Mouse (Mus musculus): Measurements from ENCODE around the gene Gm20517. TPM values are rescaled to one million over a fixed set of nuclear protein-coding genes. Genes with fewer than 3 reads are reported as not detected.

Gm20517 gene
- total and polyA plus RNA-seq, 3 experiments: 1.9 to 2.9 TPM; not detected in 1

DNA sequence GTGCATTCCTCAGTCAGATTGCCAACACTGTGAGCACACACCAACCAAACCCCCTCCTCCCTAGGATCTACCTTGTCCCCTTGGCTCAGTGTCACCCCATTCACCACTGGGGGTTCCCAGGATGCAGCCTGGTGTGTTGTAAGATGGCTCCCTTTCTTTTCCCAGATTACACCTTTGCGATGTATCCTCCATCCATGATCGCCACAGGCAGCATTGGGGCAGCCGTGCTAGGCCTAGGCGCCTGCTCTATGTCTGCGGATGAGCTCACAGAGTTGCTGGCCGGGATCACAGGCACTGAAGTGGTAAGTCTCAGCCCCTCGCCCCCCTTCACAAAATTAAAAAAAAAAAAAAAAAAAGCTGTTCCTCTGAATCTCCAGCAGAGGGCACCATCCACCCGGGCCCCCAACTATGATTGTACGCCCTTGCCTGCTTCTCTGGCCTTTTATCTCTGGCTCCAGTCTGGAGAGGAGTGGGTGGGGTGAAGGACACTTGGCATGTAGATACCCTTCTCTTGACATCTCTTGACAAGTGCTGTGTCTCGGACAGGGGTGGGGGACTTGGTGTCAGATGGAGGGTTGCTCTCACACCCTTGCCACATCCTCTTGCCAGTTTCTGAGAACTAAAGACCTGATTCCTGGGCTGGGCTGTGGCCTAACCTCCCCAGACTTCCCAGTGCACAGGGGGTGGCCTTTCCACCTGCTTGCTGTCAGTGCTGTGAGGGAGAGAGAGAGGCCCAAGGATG, 13.4 kb upstream of the Gm20517 start:
- Histone ChIP-seq H3K79me2 (ENCODE audit: control insufficient read depth, insufficient read depth, low read length, poor library complexity) (peaks cover 28% of the 10 kb centered on the region), H3K27me3 (ENCODE audit: control insufficient read depth in 1 of 2, insufficient read depth in 2 of 2, low read length in 2 of 2) (no peaks in the 10 kb centered on the region), H3K27ac (ENCODE audit: control insufficient read depth, low read depth, low read length) (peak overlapping the region; percentile 98), H3K9ac (ENCODE audit: control insufficient read depth, low read depth, low read length, poor library complexity, severe bottlenecking) (peak overlapping the region; percentile 37), H3K4me1 (ENCODE audit: control insufficient read depth in 1 of 2, insufficient read depth in 2 of 2, low read length in 2 of 2) (peaks cover 17 to 55% of the 10 kb centered on the region in 2 experiments), H3K9me3 (replicated peaks; ENCODE audit: insufficient read depth, low read length) (no peaks in the 10 kb centered on the region), H3K4me3 (ENCODE audit: control insufficient read depth in 1 of 2, insufficient read depth in 1 of 2, low read depth in 2 of 2, low read length in 2 of 2) (no peak overlapping the region), H3K36me3 (ENCODE audit: control insufficient read depth in 1 of 2, insufficient read depth in 2 of 2, low read length in 2 of 2) (peaks cover 0 to 47% of the 10 kb centered on the region in 2 experiments; a peak in 3 of 4 replicates)
- DNase-seq (ENCODE audit: low read depth, low spot score): peak; percentile 91
- TF ChIP-seq MAX (IDR thresholded peaks at IDR 0.05; ENCODE audit: low read length) (no peak), MXI1 (IDR thresholded peaks at IDR 0.05; ENCODE audit: low read depth, low read length) (no peak; the same call in 1 of the 2 replicates), SIN3A (IDR thresholded peaks at IDR 0.05; ENCODE audit: low read length) (peak; percentile 80), USF1 (IDR thresholded peaks at IDR 0.05; ENCODE audit: low read depth, low read length) (no peak), MAFK (IDR thresholded peaks at IDR 0.05; ENCODE audit: borderline replicate concordance, low read depth, low read length) (no peak), KAT2A (conservative IDR thresholded peaks at IDR 0.05; ENCODE audit: low read depth, low read length) (no peak), ETS1 (IDR thresholded peaks at IDR 0.05; ENCODE audit: low read depth, low read length) (peak; percentile 86), GATA1 (IDR thresholded peaks at IDR 0.05; ENCODE audit: low read depth, low read length) (peak; percentile 82), TAL1 (IDR thresholded peaks at IDR 0.05; ENCODE audit: low read length) (peak; percentile 88), ZNF384 (IDR thresholded peaks at IDR 0.05; ENCODE audit: low read depth, low read length) (peak; percentile 98), RCOR1 (IDR thresholded peaks at IDR 0.05; ENCODE audit: low read depth, low read length) (0 out of 2 replicates have a peak, but pooled peaks have one; percentile 48), MYC (IDR thresholded peaks at IDR 0.05; ENCODE audit: low read depth, low read length) (no peak), UBTF (IDR thresholded peaks at IDR 0.05; ENCODE audit: borderline replicate concordance, insufficient read depth, low read depth, low read length) (no peak), EP300 (IDR thresholded peaks at IDR 0.05; ENCODE audit: low read depth in 1 of 2, low read length in 2 of 2) (peak; percentile 76 to 89), RAD21 (IDR thresholded peaks at IDR 0.05; ENCODE audit: low read depth, low read length) (peak; percentile 58), POLR2AphosphoS2 (IDR thresholded peaks at IDR 0.05; ENCODE audit: low read length) (peak; percentile 67; the same call in 1 of the 2 replicates), MYB (IDR thresholded peaks at IDR 0.05; ENCODE audit: low read depth, low read length) (no peak), TBP (IDR thresholded peaks at IDR 0.05; ENCODE audit: low read depth, low read length) (peak; percentile 49; the same call in 1 of the 2 replicates), TCF12 (IDR thresholded peaks at IDR 0.05; ENCODE audit: low read depth, low read length) (peak; percentile 83), POLR2A (IDR thresholded peaks at IDR 0.05; ENCODE audit: control insufficient read depth in 1 of 2, insufficient read depth in 1 of 2, low read depth in 1 of 2, low read length in 2 of 2, poor library complexity in 1 of 2) (peak in 1 of 2 experiments; percentile 38; a peak in 2 of 4 replicates), SMC3 (IDR thresholded peaks at IDR 0.05; ENCODE audit: low read depth, low read length) (peak; percentile 68), CTCF (IDR thresholded peaks at IDR 0.05 in 2 of 3, conservative IDR thresholded peaks at IDR 0.05 in 1 of 3; ENCODE audit: control insufficient read depth in 1 of 3, insufficient read depth in 1 of 3, low read depth in 2 of 3, low read length in 3 of 3, poor library complexity in 1 of 3, severe bottlenecking in 1 of 3) (peak; percentile 56 to 80 (median 78)), HCFC1 (IDR thresholded peaks at IDR 0.05; ENCODE audit: low read depth, low read length) (peak; percentile 2; the same call in 1 of the 2 replicates), BHLHE40 (IDR thresholded peaks at IDR 0.05; ENCODE audit: borderline replicate concordance, low read depth, low read length) (no peak), GABPA (IDR thresholded peaks at IDR 0.05; ENCODE audit: low read depth, low read length) (no peak), CHD1 (IDR thresholded peaks at IDR 0.05; ENCODE audit: low read depth, low read length) (no peak), USF2 (IDR thresholded peaks at IDR 0.05; ENCODE audit: borderline replicate concordance in 1 of 2, insufficient read depth in 1 of 2, low read depth in 1 of 2, low read length in 2 of 2) (no peak), NELFE (IDR thresholded peaks at IDR 0.05; ENCODE audit: low read depth, low read length) (no peak), CHD2 (IDR thresholded peaks at IDR 0.05; ENCODE audit: low read length) (no peak), ZMIZ1 (IDR thresholded peaks at IDR 0.05; ENCODE audit: low read depth, low read length) (peak; percentile 71), MEF2A (IDR thresholded peaks at IDR 0.05; ENCODE audit: extremely low read depth, insufficient replicate concordance, low read depth, low read length, poor library complexity, severe bottlenecking) (no peak), E2F4 (IDR thresholded peaks at IDR 0.05; ENCODE audit: borderline replicate concordance, low read depth, low read length) (no peak), MAZ (IDR thresholded peaks at IDR 0.05; ENCODE audit: low read depth, low read length) (peak; percentile 84), POLR2AphosphoS5 (IDR thresholded peaks at IDR 0.05; ENCODE audit: borderline replicate concordance, low read depth, low read length) (0 out of 2 replicates have a peak, but pooled peaks have one; percentile 39), JUND (IDR thresholded peaks at IDR 0.05; ENCODE audit: low read depth, low read length) (peak; percentile 14; the same call in 1 of the 2 replicates), ELF1 (IDR thresholded peaks at IDR 0.05; ENCODE audit: low read depth, low read length) (no peak)
